Mouse (Mus musculus) neural tube, embryonic 15.5 days (tissue): ENCODE results near the gene Gm7102. TPM values are rescaled to one million over a fixed set of nuclear protein-coding genes. Genes with fewer than 3 reads are reported as not detected.

ENCODE experiments used
- ATAC-seq: fragments of 200-750 bp; cut with Nextera tagmentation; 2 replicates; pipeline ENCODE4 v1.8.0; 2017; ENCODE audit warnings: mild to moderate bottlenecking, moderate TSS enrichment, moderate library complexity; ENCODE audit not compliant: low FRiP score
- H3K27ac ChIP-seq: fragments of 300-500 bp; sonication (generic); replicated peaks from 2 replicates; pipeline ENCODE4 v1.5.1; 2015; ENCODE audit warnings: mild to moderate bottlenecking, inconsistent platforms
- H3K27me3 ChIP-seq: fragments of 300-500 bp; sonication (generic); replicated peaks from 2 replicates; pipeline ENCODE4 v1.6.1; 2015; ENCODE audit warnings: inconsistent platforms
- H3K36me3 ChIP-seq: fragments of 300-500 bp; sonication (generic); 2 replicates; pipeline ENCODE4 v1.6.1; 2015; ENCODE audit warnings: inconsistent platforms
- H3K4me1 ChIP-seq: fragments of 300-500 bp; sonication (generic); 2 replicates; pipeline ENCODE4 v1.6.1; 2015; ENCODE audit warnings: inconsistent platforms
- H3K4me2 ChIP-seq: fragments of 300-500 bp; sonication (generic); 2 replicates; pipeline ENCODE4 v1.6.1; 2015; ENCODE audit warnings: inconsistent platforms, mild to moderate bottlenecking, moderate library complexity
- H3K4me3 ChIP-seq: fragments of 300-500 bp; sonication (generic); replicated peaks from 2 replicates; pipeline ENCODE4 v1.5.1; 2015; ENCODE audit warnings: mild to moderate bottlenecking, inconsistent platforms
- H3K9ac ChIP-seq: fragments of 300-500 bp; sonication (generic); replicated peaks from 2 replicates; pipeline ENCODE4 v1.6.1; 2015; ENCODE audit warnings: mild to moderate bottlenecking, inconsistent platforms
- H3K9me3 ChIP-seq: fragments of 300-500 bp; sonication (generic); replicated peaks from 2 replicates; pipeline ENCODE4 v1.6.1; 2016; ENCODE audit warnings: inconsistent platforms
- WGBS: fragments of 180-500 bp; shearing (Covaris S2); methylation state at CpG from one replicate; pipeline ENCODE4 v1.1.7; 2015; ENCODE audit warnings: mixed read lengths; 5-methylcytosine and 5-hydroxymethylcytosine counted together
- polyA plus RNA-seq: library from polyadenylated mRNA; unstranded; fragments of >200 nt; fragmentation: Nextera tagmentation; extraction: Ambion mirVana; gene quantifications from 2 replicates; pipeline ENCODE4 v1.2.1, GENCODE M21; 2015

Gm7102 gene
- polyA plus RNA-seq, 1 experiment from 2014 or later, result 0.24 TPM

- ATAC-seq, result peak; percentile 100
- H3K27me3 ChIP-seq, result no peaks in the 10 kb centered on the region
- H3K9me3 ChIP-seq, result no peaks in the 10 kb centered on the region
- peak within 1 kb of the TSS; percentile 85 for H3K4me2 ChIP-seq
- H3K4me3 ChIP-seq, result peak within 1 kb of the TSS; percentile 89
- peak within 1 kb of the TSS; percentile 73 for H3K27ac ChIP-seq
- no peaks in the 10 kb centered on the region for H3K36me3 ChIP-seq
- H3K9ac ChIP-seq, result peak within 1 kb of the TSS; percentile 76
- peaks cover 16% of the 10 kb centered on the region for H3K4me1 ChIP-seq
- under 1% methylated on average over 18 of the region's 18 CpGs for WGBS
These were observed 35.5 kb downstream of the Gm7102 start, which contains the start of gene Zfp950 for GRCm38 (mm10) chr19:61140342-61141206. TSS of gene Zfp950 (minus strand) at chr19:61140840.

GRCm38 (mm10) chr19:61138655-61139054 is 37.5 kb downstream of the Gm7102 start:
- Histone ChIP-seq H3K27ac (no peak overlapping the region), H3K9me3 (no peaks in the 10 kb centered on the region), H3K4me1 (peaks cover 16% of the 10 kb centered on the region), H3K4me2 (no peak overlapping the region), H3K27me3 (no peaks in the 10 kb centered on the region), H3K36me3 (no peaks in the 10 kb centered on the region), H3K4me3 (no peak overlapping the region), H3K9ac (no peak overlapping the region)
- no peak for ATAC-seq

GRCm38 (mm10) chr19:61131096-61131495 is 45.0 kb downstream of the Gm7102 start:
- Histone ChIP-seq H3K9ac (no peak overlapping the region), H3K9me3 (no peaks in the 10 kb centered on the region), H3K36me3 (peaks cover 12% of the 10 kb centered on the region), H3K27me3 (no peaks in the 10 kb centered on the region), H3K4me3 (no peak overlapping the region), H3K27ac (no peak overlapping the region), H3K4me1 (no peaks in the 10 kb centered on the region), H3K4me2 (no peak overlapping the region)
- ATAC-seq, result no peak
- 91% methylated on average over 10 of the region's 10 CpGs for WGBS

Other genes with a start within 250 kb of the Gm7102 start
- gene Zfp950, start 35.5 kb downstream of the Gm7102 start, polyA plus RNA-seq, result 60.9 and 65.1 TPM in 2 replicates
- not detected in 2 replicates for gene Gm6020, start 7.6 kb upstream of the Gm7102 start, polyA plus RNA-seq
- gene Csf2ra, start 52.1 kb upstream of the Gm7102 start, polyA plus RNA-seq, result 83.0 and 85.3 TPM in 2 replicates
- not detected in 2 replicates for gene Gm21060, start 120.8 kb upstream of the Gm7102 start, polyA plus RNA-seq